In the genomic region with DNA sequence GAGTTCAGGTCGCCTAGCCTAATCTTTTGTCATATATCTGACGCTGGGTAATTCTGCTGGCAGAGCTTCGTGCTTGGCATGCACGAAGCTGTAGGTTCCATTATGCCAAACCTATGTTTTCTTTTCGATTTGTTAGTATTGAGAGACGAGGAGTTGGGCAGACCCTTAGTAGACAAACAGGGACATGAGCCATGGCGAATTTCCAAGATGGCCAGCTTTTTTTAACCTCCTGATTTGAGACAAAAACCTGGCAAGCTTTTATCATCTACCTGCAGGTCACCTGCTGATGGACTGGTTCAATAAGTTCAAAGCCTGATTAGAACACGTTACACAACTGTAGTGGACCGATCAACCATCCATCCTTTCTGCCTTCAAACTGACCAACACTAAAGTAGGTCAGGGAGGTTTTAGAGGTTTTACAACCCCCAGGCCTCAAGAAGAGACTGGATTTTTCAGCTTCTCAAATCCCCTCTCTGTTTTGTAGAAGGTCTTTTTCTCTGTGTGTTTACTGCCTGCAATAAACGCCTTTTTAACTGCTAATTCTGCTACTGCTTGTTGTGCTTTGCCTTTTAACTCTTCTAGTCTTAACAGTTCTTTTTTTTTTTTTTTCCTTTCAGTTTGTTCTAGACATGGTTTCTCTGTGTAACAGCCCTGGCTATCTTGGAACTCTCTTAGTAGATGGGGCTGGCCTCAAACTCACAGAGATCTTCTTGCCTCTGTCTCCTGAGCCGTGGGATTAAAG, we compare ENCODE assay signal across 9 mouse cellular contexts. TPM values are rescaled to one million over a fixed set of nuclear protein-coding genes. Genes with fewer than 3 reads are reported as not detected.
A peak's percentile ranks its signal among the peaks of the same experiment; 100 is the strongest.
DNase-seq lines count a peak whose midpoint lies in the region; ATAC-seq and TF ChIP-seq lines count a peak whose summit lies in the region.
"Had no signal": no experiment of that assay in that cellular context is flagged by ENCODE, and none has a peak within 500 bp of the region (broad histone marks: within the 10 kb centered on the region; RNA-seq: fewer than 3 reads in every experiment).

No protein-coding gene starts in this region.

- H3K4me2 ChIP-seq in heart, embryonic 15.5 days = peak overlapping the region; percentile 73
- H3K4me2 ChIP-seq in limb, embryonic 13.5 days (replicated peaks) = peak overlapping the region; percentile 76
- peak overlapping the region; percentile 62 for H3K4me2 ChIP-seq in neural tube, embryonic 14.5 days (ENCODE audit: low read depth, low read length)

- WGBS in heart, embryonic 15.5 days = 32% methylated on average over 11 of the region's 11 CpGs
- 26% methylated on average over 11 of the region's 11 CpGs for WGBS in limb, embryonic 13.5 days
- WGBS in neural tube, embryonic 14.5 days = 20% methylated on average over 11 of the region's 11 CpGs

- ATAC-seq in heart, embryonic 15.5 days (replicated peaks; ENCODE audit: insufficient number of reproducible peaks, insufficient read depth, low FRiP score, low read depth) = no peak
- ATAC-seq in limb, embryonic 13.5 days (ENCODE audit: low FRiP score, low read depth) = no peak
- no peak for ATAC-seq in neural tube, embryonic 14.5 days (ENCODE audit: low read depth)

- TF ChIP-seq POLR2A in testis, adult 2 months (IDR thresholded peaks at IDR 0.05; ENCODE audit: control insufficient read depth, low read depth, low read length) = no peak

- DNase-seq in gastrocnemius, adult 2 months = no peak
- no peak for DNase-seq in gastrocnemius, postnatal 25 days
- no peak for DNase-seq in testis, postnatal 10 days (ENCODE audit: low spot score)
- no peak for DNase-seq in thymus, postnatal 25 days

- peak overlapping the region; percentile 89 for H3K4me3 ChIP-seq in gastrocnemius, adult 2 months
- H3K4me3 ChIP-seq in testis, adult 2 months (ENCODE audit: control insufficient read depth, low read depth, low read length) = peak overlapping the region; percentile 96
- peak overlapping the region; percentile 81 for H3K4me3 ChIP-seq in heart, embryonic 15.5 days
- H3K4me3 ChIP-seq in limb, embryonic 13.5 days = peak overlapping the region; percentile 91
- H3K4me3 ChIP-seq in neural tube, embryonic 14.5 days (ENCODE audit: low read depth, low read length) = peak overlapping the region; percentile 96

- peaks cover 2% of the 10 kb centered on the region; the same call in 1 of the 2 replicates for H3K36me3 ChIP-seq in testis, adult 2 months (ENCODE audit: control insufficient read depth, insufficient read depth, low read length)
- no peaks in the 10 kb centered on the region for H3K36me3 ChIP-seq in heart, embryonic 15.5 days
- H3K36me3 ChIP-seq in limb, embryonic 13.5 days = peaks cover 1% of the 10 kb centered on the region; the same call in 1 of the 2 replicates
- H3K36me3 ChIP-seq in neural tube, embryonic 14.5 days (ENCODE audit: control insufficient read depth, insufficient read depth, low read length) = no peaks in the 10 kb centered on the region

- peak overlapping the region; percentile 99 for H3K27ac ChIP-seq in gastrocnemius, adult 2 months
- H3K27ac ChIP-seq in testis, adult 2 months (ENCODE audit: control insufficient read depth, insufficient read depth, low read depth, low read length) = peak overlapping the region; percentile 98
- peak overlapping the region; percentile 98 for H3K27ac ChIP-seq in heart, embryonic 15.5 days
- H3K27ac ChIP-seq in limb, embryonic 13.5 days = peak overlapping the region; percentile 99
- H3K27ac ChIP-seq in neural tube, embryonic 14.5 days (ENCODE audit: low read depth, low read length) = peak overlapping the region; percentile 93

- intact Hi-C loops in gastrocnemius, adult 2 months (cut with DNase I) = no loop called here

- peaks cover 9% of the 10 kb centered on the region; the same call in 1 of the 2 replicates for H3K4me1 ChIP-seq in testis, adult 2 months (ENCODE audit: control insufficient read depth, insufficient read depth, low read length)
- peaks cover 18% of the 10 kb centered on the region for H3K4me1 ChIP-seq in heart, embryonic 15.5 days (replicated peaks)
- peaks cover 15% of the 10 kb centered on the region for H3K4me1 ChIP-seq in limb, embryonic 13.5 days
- H3K4me1 ChIP-seq in neural tube, embryonic 14.5 days (ENCODE audit: control insufficient read depth, insufficient read depth, low read length) = peaks cover 8% of the 10 kb centered on the region

- H3K27me3 ChIP-seq in testis, adult 2 months (ENCODE audit: control insufficient read depth, insufficient read depth, low read length) = no peaks in the 10 kb centered on the region
- H3K27me3 ChIP-seq in heart, embryonic 15.5 days = no peaks in the 10 kb centered on the region
- no peaks in the 10 kb centered on the region for H3K27me3 ChIP-seq in limb, embryonic 13.5 days
- H3K27me3 ChIP-seq in neural tube, embryonic 14.5 days (ENCODE audit: control insufficient read depth, insufficient read depth, low read length) = no peaks in the 10 kb centered on the region

- no peak for TF ChIP-seq CTCF in gastrocnemius, adult 2 months (IDR thresholded peaks at IDR 0.05)
- TF ChIP-seq CTCF in testis, adult 2 months (IDR thresholded peaks at IDR 0.05; ENCODE audit: control insufficient read depth, insufficient read depth, insufficient replicate concordance, low read depth, low read length) = no peak

- no peaks in the 10 kb centered on the region for H3K9me3 ChIP-seq in heart, embryonic 15.5 days (replicated peaks)
- no peaks in the 10 kb centered on the region for H3K9me3 ChIP-seq in limb, embryonic 13.5 days
- no peaks in the 10 kb centered on the region for H3K9me3 ChIP-seq in neural tube, embryonic 14.5 days (ENCODE audit: control insufficient read depth, low read length)

- H3K9ac ChIP-seq in heart, embryonic 15.5 days = peak overlapping the region; percentile 36; the same call in 1 of the 2 replicates
- peak overlapping the region; percentile 57 for H3K9ac ChIP-seq in limb, embryonic 13.5 days
- peak overlapping the region; percentile 43; the same call in 1 of the 2 replicates for H3K9ac ChIP-seq in neural tube, embryonic 14.5 days (replicated peaks; ENCODE audit: low read depth, low read length)

RNA-seq across cellular contexts. Expression of gene Ahctf1, which starts 0.8 kb away (rescaled TPM):
- total RNA-seq in gastrocnemius, adult 2 months (2021) = 10 to 100 TPM; 18.3 to 19.1 TPM
- 10 to 100 TPM; 15.3 to 19.1 TPM for total RNA-seq in gastrocnemius, postnatal 25 days (2021)
- polyA plus RNA-seq in testis, adult 2 months (2012; rRNA removed) = 27.0 and 30.6 TPM in 2 replicates
- 12.2 and 17.2 TPM in 2 replicates for polyA plus RNA-seq in heart, embryonic 15.5 days (2015; fragmentation: Nextera tagmentation; extraction: Ambion mirVana)
- 25.8 and 27.5 TPM in 2 replicates for polyA plus RNA-seq in limb, embryonic 13.5 days (2015; fragmentation: Nextera tagmentation; extraction: Ambion mirVana)
- 23.4 and 23.6 TPM in 2 replicates for polyA plus RNA-seq in neural tube, embryonic 14.5 days (2014; fragmentation: Nextera tagmentation; extraction: Ambion mirVana)

RNA-seq across cellular contexts. Expression of gene Gm10518, which starts 1.1 kb away (rescaled TPM):
- not detected for total RNA-seq in gastrocnemius, adult 2 months (2021)
- not detected for total RNA-seq in gastrocnemius, postnatal 25 days (2021)
- 6.2 and 7.2 TPM in 2 replicates for polyA plus RNA-seq in testis, adult 2 months (2012; rRNA removed)
- 0.22 TPM in 1 of 2 replicates, not detected in the other for polyA plus RNA-seq in heart, embryonic 15.5 days (2015; fragmentation: Nextera tagmentation; extraction: Ambion mirVana)
- 0.13 TPM in 1 of 2 replicates, not detected in the other for polyA plus RNA-seq in limb, embryonic 13.5 days (2015; fragmentation: Nextera tagmentation; extraction: Ambion mirVana)
- polyA plus RNA-seq in neural tube, embryonic 14.5 days (2014; fragmentation: Nextera tagmentation; extraction: Ambion mirVana) = 0.21 TPM in 1 of 2 replicates, not detected in the other
- total RNA-seq: heart, postnatal 10 days had no signal

RNA-seq across cellular contexts. Expression of gene Kif28, which starts 59.2 kb away (rescaled TPM):
- total RNA-seq in gastrocnemius, adult 2 months (2021) = under 1 TPM in 1 of 2 experiments, not detected in 1; 0.22 TPM
- total RNA-seq in gastrocnemius, postnatal 25 days (2021) = under 1 TPM in 1 of 2 experiments, not detected in 1; 0.18 TPM
- polyA plus RNA-seq in testis, adult 2 months (2012; rRNA removed) = 0.07 and 0.34 TPM in 2 replicates
- polyA plus RNA-seq in heart, embryonic 15.5 days (2015; fragmentation: Nextera tagmentation; extraction: Ambion mirVana) = 0.06 and 0.08 TPM in 2 replicates
- polyA plus RNA-seq in limb, embryonic 13.5 days (2015; fragmentation: Nextera tagmentation; extraction: Ambion mirVana) = not detected in 2 replicates
- polyA plus RNA-seq in neural tube, embryonic 14.5 days (2014; fragmentation: Nextera tagmentation; extraction: Ambion mirVana) = not detected in 2 replicates
